Mouse (Mus musculus) lung, adult 18-20 months (tissue): ENCODE measurements at regions not wholly inside any gene's neighbourhood (a gene's known extent, or its start where the extent isn't known, plus 50 kb on each side); places are given as distances from the start of the nearest gene placed in this dataset.
"Not testable (repeated sequence)": the region's sequence is repeated elsewhere in the genome, so short reads cannot be mapped to it uniquely, and the experiment has no call there.

Experiments used
- DNase-seq, 2 experiments: peaks; one replicate each; pipeline ENCODE4 v3.0.0; 2022; ENCODE audit warnings: mixed read lengths in 2 of 2

- DNase-seq, result no peak
Measured at GRCm38 (mm10) chr2:21980177-21980576, 247.1 kb upstream of the Myo3a start.

- no peak for DNase-seq
Measured at GRCm38 (mm10) chr2:22024438-22024837, 202.9 kb upstream of the Myo3a start.

- DNase-seq, result no peak
Measured at GRCm38 (mm10) chr2:22026794-22027193, 200.5 kb upstream of the Myo3a start.

- no peak for DNase-seq
Measured at GRCm38 (mm10) chr2:22028569-22028968, 198.7 kb upstream of the Myo3a start.

- DNase-seq, result no peak
Measured at GRCm38 (mm10) chr2:22029022-22029803, 198.1 kb upstream of the Myo3a start.

- DNase-seq, result no peak
Measured at GRCm38 (mm10) chr2:22029804-22030194, 197.5 kb upstream of the Myo3a start.

- DNase-seq, result peak in 1 of 2 experiments; percentile 1
Measured at GRCm38 (mm10) chr2:22036841-22037240, 190.5 kb upstream of the Myo3a start.

- DNase-seq, result no peak
Measured at GRCm38 (mm10) chr2:22038780-22039179, 188.5 kb upstream of the Myo3a start.

- DNase-seq, result not testable (repeated sequence)
Measured at GRCm38 (mm10) chr2:22043937-22044336, 183.4 kb upstream of the Myo3a start.

- no peak for DNase-seq
Measured at GRCm38 (mm10) chr2:22044949-22045348, 182.4 kb upstream of the Myo3a start.

- DNase-seq, result no peak
Measured at GRCm38 (mm10) chr2:22047465-22047864, 179.8 kb upstream of the Myo3a start.

- no peak for DNase-seq
Measured at GRCm38 (mm10) chr2:22066535-22066934, 160.8 kb upstream of the Myo3a start.

GRCm38 (mm10) chr2:22096848-22097247 is 130.5 kb upstream of the Myo3a start:
- DNase-seq, result no peak

- DNase-seq, result no peak
Measured at GRCm38 (mm10) chr2:22105150-22105549, 122.2 kb upstream of the Myo3a start.

- DNase-seq, result no peak
Measured at GRCm38 (mm10) chr2:22149721-22150120, 77.6 kb upstream of the Myo3a start.

GRCm38 (mm10) chr2:22156576-22156975 is 70.7 kb upstream of the Myo3a start:
- no peak for DNase-seq

- no peak for DNase-seq
Measured at GRCm38 (mm10) chr2:22165443-22165842, 61.9 kb upstream of the Myo3a start.

GRCm38 (mm10) chr2:22165919-22166318 is 61.4 kb upstream of the Myo3a start:
- DNase-seq, result no peak
